Mouse (Mus musculus): ENCODE measurements around the gene Efs.
"Not testable (repeated sequence)": the region's sequence is repeated elsewhere in the genome, so short reads cannot be mapped to it uniquely, and the experiment has no call there.

Gene Efs

GRCm38 (mm10) chr14:54948781-54949180 lies 22.9 kb upstream of the Efs start:
- no peak for DNase-seq (ENCODE audit: low spot score in 2 of 2)

GRCm38 (mm10) chr14:54947008-54947407 lies 21.1 kb upstream of the Efs start:
- not testable (repeated sequence) for DNase-seq (ENCODE audit: low spot score in 2 of 2)

GRCm38 (mm10) chr14:54945975-54946704 lies 20.2 kb upstream of the Efs start:
- no peak for DNase-seq (ENCODE audit: low spot score in 2 of 2)

- no peak for DNase-seq (ENCODE audit: low spot score in 2 of 2)
Measured at GRCm38 (mm10) chr14:54944939-54945338, 19.0 kb upstream of the Efs start.

- no peak for DNase-seq (ENCODE audit: low spot score in 2 of 2)
Measured at GRCm38 (mm10) chr14:54943971-54944370, 18.0 kb upstream of the Efs start.

- DNase-seq (ENCODE audit: low spot score in 2 of 2): no peak
Measured at GRCm38 (mm10) chr14:54942479-54942878, 16.6 kb upstream of the Efs start.

GRCm38 (mm10) chr14:54941024-54941978 lies 15.4 kb upstream of the Efs start:
- DNase-seq (ENCODE audit: low spot score in 2 of 2): no peak

- DNase-seq (ENCODE audit: low spot score in 2 of 2): no peak
Measured at GRCm38 (mm10) chr14:54940176-54940530, 14.2 kb upstream of the Efs start.

- peak in 1 of 2 experiments; percentile 14 for DNase-seq (ENCODE audit: low spot score in 2 of 2)
Measured at GRCm38 (mm10) chr14:54939434-54940175, 13.7 kb upstream of the Efs start.

- no peak for DNase-seq (ENCODE audit: low spot score in 2 of 2)
Measured at GRCm38 (mm10) chr14:54938431-54939219, 12.7 kb upstream of the Efs start.

GRCm38 (mm10) chr14:54937361-54938182 lies 11.6 kb upstream of the Efs start:
- no peak for DNase-seq (ENCODE audit: low spot score in 2 of 2)

GRCm38 (mm10) chr14:54936831-54937160 lies 10.9 kb upstream of the Efs start:
- no peak for DNase-seq (ENCODE audit: low spot score in 2 of 2)

- DNase-seq (ENCODE audit: low spot score in 2 of 2): peak; percentile 59 to 61
Measured at GRCm38 (mm10) chr14:54935904-54936830, 10.2 kb upstream of the Efs start, which contains the start of gene Cmtm5. TSS of gene Cmtm5 (plus strand) at chr14:54936261.

- DNase-seq (ENCODE audit: low spot score in 2 of 2): no peak
Measured at GRCm38 (mm10) chr14:54932645-54933150, 6.8 kb upstream of the Efs start, which contains the start of gene Il25. TSS of gene Il25 (plus strand) at chr14:54932695.

- no peak for DNase-seq (ENCODE audit: low spot score in 2 of 2)
Measured at GRCm38 (mm10) chr14:54930431-54930830, 4.5 kb upstream of the Efs start.

GRCm38 (mm10) chr14:54929801-54930200 lies 3.9 kb upstream of the Efs start:
- DNase-seq (ENCODE audit: low spot score in 2 of 2): no peak

- DNase-seq (ENCODE audit: low spot score in 2 of 2): no peak
Measured at GRCm38 (mm10) chr14:54927296-54927695, 1.4 kb upstream of the Efs start.

GRCm38 (mm10) chr14:54926401-54927158 lies 654 bp upstream of the Efs start:
- no peak for DNase-seq (ENCODE audit: low spot score in 2 of 2)

All from right cerebral cortex, postnatal 36 days (tissue).